Mouse (Mus musculus) thymus, adult 2 months (tissue): ENCODE results near the gene Vsig10l.

Experiments used
- CTCF ChIP-seq: fragments of 200-500 bp; IDR thresholded peaks from 2 replicates; pipeline ENCODE4 v1.5.1; 2012; ENCODE audit warnings: mild to moderate bottlenecking, control low read depth, low read length, moderate library complexity, borderline replicate concordance; ENCODE audit not compliant: control insufficient read depth, poor library complexity, insufficient read depth; ENCODE audit errors: extremely low read depth
- POLR2A ChIP-seq: fragments of 200-500 bp; IDR thresholded peaks from 2 replicates; pipeline ENCODE4 v1.6.1; 2012; ENCODE audit warnings: mild to moderate bottlenecking, low read length, control low read depth, moderate library complexity; ENCODE audit not compliant: control insufficient read depth, poor library complexity, insufficient read depth; ENCODE audit errors: extremely low read depth

- TF ChIP-seq CTCF, result no peak
- no peak for TF ChIP-seq POLR2A
These were observed 9.2 kb upstream of the Vsig10l start for GRCm38 (mm10) chr7:43453599-43454355.
